Comparison of ENCODE assay signal across 11 mouse cellular contexts in genomic region chr11:17859364-17860131, GRCm38 (mm10).
A peak's percentile ranks its signal among the peaks of the same experiment; 100 is the strongest.
DNase-seq lines count a peak whose midpoint lies in the region; ATAC-seq and TF ChIP-seq lines count a peak whose summit lies in the region.
"Had no signal": no experiment of that assay in that cellular context is flagged by ENCODE, and none has a peak within 500 bp of the region (broad histone marks: within the 10 kb centered on the region; RNA-seq: fewer than 3 reads in every experiment).

No protein-coding gene starts in this region.

- H3K9me3 ChIP-seq in heart, embryonic 11.5 days (replicated peaks; ENCODE audit: control insufficient read depth, low read length): no peaks in the 10 kb centered on the region
- H3K9me3 ChIP-seq in heart, postnatal 0 days (replicated peaks; ENCODE audit: control insufficient read depth, low read length): no peaks in the 10 kb centered on the region
- H3K9me3 ChIP-seq: liver, embryonic 15.5 days had no signal

- intact Hi-C loops in heart, postnatal 25 days (cut with DNase I): no loop called here

- no peak overlapping the region for H3K4me3 ChIP-seq in heart, embryonic 11.5 days (ENCODE audit: low read depth, low read length)
- no peak overlapping the region for H3K4me3 ChIP-seq in heart, postnatal 0 days (ENCODE audit: low read depth, low read length)
- H3K4me3 ChIP-seq: gastrocnemius, adult 2 months; liver, embryonic 15.5 days had no signal

- H3K9ac ChIP-seq in heart, embryonic 11.5 days (ENCODE audit: low read depth, low read length): no peak overlapping the region
- no peak overlapping the region for H3K9ac ChIP-seq in heart, postnatal 0 days (replicated peaks; ENCODE audit: low read depth, low read length)
- H3K9ac ChIP-seq: liver, embryonic 15.5 days had no signal

- DNase-seq in heart, postnatal 25 days (ENCODE audit: low spot score): no peak
- DNase-seq in heart, postnatal 0 days (ENCODE audit: low spot score): peak; percentile 16
- peak; percentile 20 for DNase-seq in lung, postnatal 14 days
- DNase-seq in testis, postnatal 10 days (ENCODE audit: low spot score): no peak
- no peak for DNase-seq in frontal cortex, adult 2 months (ENCODE audit: extremely low spot score in 1 of 2, low spot score in 1 of 2)
- no peak for DNase-seq in gastrocnemius, postnatal 4 days (ENCODE audit: low spot score in 2 of 2)
- DNase-seq: cerebellum, adult 9-10 months; gastrocnemius, adult 2 months had no signal

- TF ChIP-seq EP300 in heart, postnatal 0 days (IDR thresholded peaks at IDR 0.05; ENCODE audit: low read depth): no peak

- 21% methylated on average over 9 of the region's 9 CpGs for WGBS in heart, embryonic 11.5 days (ENCODE audit: insufficient replicate concordance)
- WGBS in heart, postnatal 0 days: 18% methylated on average over 9 of the region's 9 CpGs

- no peaks in the 10 kb centered on the region for H3K4me1 ChIP-seq in heart, embryonic 11.5 days (ENCODE audit: control insufficient read depth, insufficient read depth, low read length)
- no peaks in the 10 kb centered on the region for H3K4me1 ChIP-seq in heart, postnatal 0 days (ENCODE audit: control insufficient read depth, insufficient read depth)
- H3K4me1 ChIP-seq: liver, embryonic 15.5 days had no signal

- no peak for TF ChIP-seq CTCF in heart, postnatal 0 days (IDR thresholded peaks at IDR 0.05; ENCODE audit: low read depth)

- H3K4me2 ChIP-seq in heart, embryonic 11.5 days: no peak overlapping the region; the same call in 1 of the 2 replicates
- H3K4me2 ChIP-seq in heart, postnatal 0 days (ENCODE audit: low read depth, low read length): 0 out of 2 replicates have a peak overlapping the region, but pooled peaks have one; percentile 4
- H3K4me2 ChIP-seq: liver, embryonic 15.5 days had no signal

- H3K36me3 ChIP-seq in heart, embryonic 11.5 days (ENCODE audit: control insufficient read depth, insufficient read depth, low read length): no peaks in the 10 kb centered on the region
- no peaks in the 10 kb centered on the region for H3K36me3 ChIP-seq in heart, postnatal 0 days (replicated peaks; ENCODE audit: control insufficient read depth, insufficient read depth, low read length)
- H3K36me3 ChIP-seq: liver, embryonic 15.5 days had no signal

- H3K27me3 ChIP-seq in heart, embryonic 11.5 days (ENCODE audit: control insufficient read depth, insufficient read depth, low read length): no peaks in the 10 kb centered on the region
- no peaks in the 10 kb centered on the region for H3K27me3 ChIP-seq in heart, postnatal 0 days (ENCODE audit: control insufficient read depth, insufficient read depth, low read length)
- H3K27me3 ChIP-seq: liver, embryonic 15.5 days had no signal

- no peak overlapping the region for H3K27ac ChIP-seq in heart, embryonic 11.5 days (ENCODE audit: low read depth, low read length)
- peak overlapping the region; percentile 34; the same call in 1 of the 2 replicates for H3K27ac ChIP-seq in heart, postnatal 0 days (ENCODE audit: low read depth)
- H3K27ac ChIP-seq: gastrocnemius, adult 2 months; liver, embryonic 15.5 days had no signal

- 0 out of 2 replicates have a peak, but pooled peaks have one; percentile 42 for ATAC-seq in heart, embryonic 11.5 days (replicated peaks; ENCODE audit: insufficient number of reproducible peaks, low FRiP score, low TSS enrichment)
- 0 out of 2 replicates have a peak, but pooled peaks have one; percentile 25 for ATAC-seq in common myeloid progenitor, adult 5-6 weeks (replicated peaks; ENCODE audit: low read depth, poor library complexity, severe bottlenecking)
- ATAC-seq in heart, postnatal 0 days (ENCODE audit: insufficient read depth, low read depth): no peak

Comparison
In these comparisons a context has a peak if more than half of its experiments do, and no peak if none do; other contexts are left out.
1. DNase-seq: peak in heart, postnatal 0 days (single experiment) and lung, postnatal 14 days (single experiment); none in heart, postnatal 25 days (single experiment), testis, postnatal 10 days (single experiment), frontal cortex, adult 2 months (0 of 2) and gastrocnemius, postnatal 4 days (0 of 2).